Mouse (Mus musculus) spleen, adult 18-20 months (tissue): ENCODE data around the gene Rpl22.

ENCODE experiments used
- DNase-seq, 2 experiments: peaks; one replicate each; pipeline ENCODE4 v3.0.0; 2022; ENCODE audit warnings: mixed read lengths in 2 of 2

The Rpl22 gene

DNA sequence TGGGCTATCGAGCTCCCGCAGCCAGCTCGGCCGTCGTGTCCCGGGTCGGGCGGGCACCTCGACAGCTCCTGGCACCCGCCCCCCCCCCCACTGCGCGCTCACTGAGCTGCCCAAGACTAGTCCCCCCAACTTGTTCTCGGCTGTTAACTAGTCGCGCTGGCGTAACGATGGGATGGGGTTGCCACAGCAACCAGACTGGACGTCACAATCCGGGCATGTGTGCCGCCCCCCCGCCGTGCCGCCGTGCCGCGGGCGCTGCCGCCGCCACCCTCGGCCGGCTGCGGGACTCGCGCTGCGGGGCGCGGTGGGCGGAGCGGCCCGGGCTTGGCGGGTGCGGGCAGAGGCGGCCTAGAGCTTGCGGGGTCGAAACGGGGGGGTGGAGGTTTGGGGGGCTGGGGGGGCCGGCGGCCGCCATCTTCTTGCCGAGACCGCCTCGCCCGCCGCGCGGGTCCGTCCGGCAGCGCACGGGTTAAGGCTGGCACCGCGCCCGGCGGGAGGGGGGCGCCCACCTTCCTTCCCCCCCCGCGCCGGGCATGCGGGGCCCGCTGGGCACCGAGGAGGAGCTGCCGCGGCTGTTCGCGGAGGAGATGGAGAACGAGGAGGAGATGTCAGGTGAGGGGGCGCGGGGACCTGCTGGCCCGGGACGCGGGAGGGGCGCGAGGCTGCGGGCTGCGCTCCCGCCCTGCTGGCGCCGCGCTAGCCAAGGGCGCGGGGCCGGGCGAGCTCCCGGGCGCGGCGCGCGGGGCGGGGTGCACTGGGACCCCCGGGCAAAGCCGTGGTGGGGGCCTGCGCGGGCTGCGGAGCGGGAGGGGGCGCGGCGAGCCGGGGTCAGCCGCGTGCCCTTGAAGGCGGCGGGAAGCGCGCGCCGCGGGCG is 13.1 kb downstream of the Rpl22 start, which contains the start of gene Chd5:
Chd5 (plus strand) TSS at position 233 of the 874 bp plus-strand sequence.
- DNase-seq, result no peak

DNA sequence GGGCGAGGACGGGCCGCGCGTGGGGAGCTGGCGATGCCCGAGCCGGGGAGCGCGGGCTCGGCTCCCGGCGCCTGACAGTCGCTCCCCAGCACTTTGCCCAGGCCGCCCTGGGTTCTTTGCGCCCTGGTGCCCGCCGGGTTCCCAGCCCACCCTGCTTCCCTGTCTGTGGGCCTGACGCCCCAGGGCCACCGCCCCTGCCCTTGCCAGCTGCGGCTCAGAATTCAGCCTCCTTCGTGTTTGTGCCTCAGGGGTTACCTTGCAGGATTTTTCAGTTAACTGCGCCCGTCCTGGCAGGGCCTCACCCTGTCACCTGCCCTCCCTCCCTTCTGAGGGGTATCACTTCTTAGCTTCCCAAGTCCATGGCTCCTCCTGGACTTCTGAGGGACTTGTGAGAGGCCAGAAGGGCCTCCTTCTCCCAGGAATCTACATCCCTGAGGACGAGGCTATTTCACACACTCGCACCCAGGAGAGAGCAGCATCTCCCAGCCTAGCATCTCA is 13.8 kb downstream of the Rpl22 start:
- DNase-seq, result no peak

DNA sequence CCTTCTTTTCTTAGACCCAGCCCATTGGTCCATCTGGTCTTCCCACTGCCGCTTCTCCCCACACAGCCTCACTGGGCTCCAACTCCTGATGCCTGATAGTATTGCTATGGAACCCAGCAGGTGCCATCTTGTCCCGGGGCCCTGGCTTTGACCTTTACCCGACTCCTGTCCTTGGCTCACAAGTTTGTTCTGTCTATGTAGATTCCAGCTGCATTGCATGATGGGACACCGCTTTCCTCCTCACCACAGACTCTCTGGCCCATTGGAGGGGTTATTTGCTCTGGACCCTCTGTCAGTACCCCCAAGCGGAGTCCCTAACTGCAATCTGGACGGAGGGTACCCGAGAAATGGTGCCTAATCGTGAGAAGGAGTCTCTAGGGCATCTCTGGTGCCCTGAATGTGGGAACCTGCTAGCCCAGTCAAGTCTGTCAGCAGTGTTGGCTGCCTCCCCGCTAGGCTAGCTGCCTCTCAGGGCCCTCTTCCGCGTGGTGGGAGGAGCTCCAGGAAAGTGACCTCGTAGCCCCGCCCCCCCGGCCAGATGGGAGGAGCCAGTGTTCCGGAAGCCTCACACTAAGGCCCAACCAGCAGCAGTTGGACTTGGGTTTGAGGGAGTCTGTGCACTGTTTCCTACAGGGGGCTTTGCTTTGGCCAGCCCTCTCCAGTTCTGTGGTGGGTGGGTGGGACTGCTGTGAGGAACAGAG is 15.2 kb downstream of the Rpl22 start:
- no peak for DNase-seq

DNA sequence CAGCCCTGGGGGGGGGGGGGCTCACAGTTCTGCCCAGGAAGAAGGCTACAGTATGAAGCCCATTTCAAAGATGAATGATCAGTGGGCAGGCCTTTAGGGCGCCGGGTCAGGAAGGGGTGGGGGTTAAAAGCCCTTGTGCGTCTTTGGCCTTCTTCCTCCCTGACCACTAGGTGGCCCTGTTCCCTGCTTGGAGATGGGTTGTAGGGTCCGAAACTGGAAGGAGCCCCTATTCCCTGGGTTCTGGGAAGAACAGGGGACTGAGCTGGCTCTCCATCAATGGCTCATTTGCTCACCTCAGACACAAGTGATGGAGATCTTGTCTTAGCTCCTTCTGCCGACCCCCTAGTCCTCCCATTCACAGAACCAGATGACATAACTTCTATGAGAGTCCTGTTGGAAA is 17.8 kb downstream of the Rpl22 start:
- no peak for DNase-seq

DNA sequence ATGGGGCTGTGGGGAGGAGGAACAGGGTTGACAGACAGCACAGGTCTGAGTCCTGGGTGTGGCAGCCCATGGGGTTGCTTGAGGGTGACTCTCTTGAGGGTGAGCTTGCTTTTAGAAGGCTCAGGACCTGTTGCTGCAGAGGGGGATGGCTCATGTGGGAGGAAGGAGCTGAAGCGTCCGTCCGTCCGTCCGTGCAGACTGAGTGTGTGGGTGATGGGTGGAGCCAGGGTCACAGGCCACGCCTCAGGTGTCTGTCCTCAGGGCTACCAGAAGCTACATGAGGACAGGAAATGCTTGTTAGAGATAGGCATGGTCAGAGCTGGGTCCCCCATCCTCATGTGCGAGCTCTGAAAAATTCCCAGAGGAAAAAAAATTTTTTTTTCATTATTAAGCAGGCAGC is 19.1 kb downstream of the Rpl22 start:
- DNase-seq, result no peak

DNA sequence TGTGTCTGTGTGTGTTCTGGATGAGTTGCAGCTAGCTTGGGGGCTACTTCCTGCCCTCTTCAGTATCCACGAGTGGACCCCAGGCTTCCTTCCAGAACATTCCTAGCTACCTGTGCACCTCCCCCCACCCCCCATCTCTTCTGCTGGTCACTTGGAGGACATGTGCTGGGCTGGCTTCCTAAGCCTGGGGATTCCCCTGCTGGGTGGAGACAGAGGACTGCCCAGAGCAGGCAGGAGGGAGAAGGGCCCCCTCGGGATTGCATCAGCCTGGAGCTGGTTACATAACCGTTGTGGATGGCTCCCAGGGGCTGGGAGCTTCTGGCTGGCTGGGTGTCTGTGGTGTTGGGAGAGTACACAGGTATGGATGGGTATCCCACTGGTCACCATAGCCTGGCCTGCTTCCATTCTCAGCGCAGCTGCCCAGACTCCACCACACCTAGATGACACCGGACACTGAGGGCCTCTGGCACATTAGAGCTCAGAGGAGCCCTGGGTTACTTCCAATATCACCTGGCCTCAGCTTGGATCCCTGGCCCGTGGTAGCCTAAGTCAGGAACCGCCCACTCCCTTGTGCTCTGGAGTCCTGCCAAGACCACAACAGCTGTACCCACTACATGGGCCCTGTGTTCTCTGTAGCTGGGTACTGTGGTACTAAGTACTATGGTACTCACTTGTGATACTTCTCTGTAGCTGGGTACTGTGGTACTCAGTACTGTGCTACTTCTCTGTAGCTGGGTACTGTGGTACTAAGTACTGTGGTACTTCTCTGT is 19.8 kb downstream of the Rpl22 start:
- DNase-seq, result no peak

DNA sequence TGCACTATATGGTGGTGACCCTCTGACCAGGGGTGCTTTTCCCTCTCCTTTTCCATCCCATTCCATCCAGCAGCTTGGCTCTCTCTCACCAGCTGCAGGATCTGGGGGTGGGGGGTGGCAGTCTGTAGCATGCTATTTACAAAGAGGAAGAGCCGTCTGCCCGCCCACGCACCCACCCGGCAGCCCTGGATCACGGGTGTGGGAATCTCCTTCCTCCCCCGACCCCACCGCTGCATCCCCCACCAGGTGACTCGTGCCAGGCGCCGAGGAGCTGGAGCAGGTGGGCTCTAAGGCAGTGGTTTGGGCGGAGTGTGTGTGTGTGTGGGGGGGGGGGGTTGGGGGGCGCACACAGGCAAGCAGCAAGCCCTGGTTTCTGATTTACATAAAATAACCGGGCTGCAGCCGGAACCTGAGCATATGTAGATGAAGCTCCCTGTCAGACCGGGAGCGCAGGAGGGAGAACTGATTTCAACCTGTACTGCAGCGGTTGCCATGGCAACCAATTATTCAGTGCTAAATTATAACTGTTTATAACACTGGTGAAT is 24.4 kb downstream of the Rpl22 start:
- no peak for DNase-seq

DNA sequence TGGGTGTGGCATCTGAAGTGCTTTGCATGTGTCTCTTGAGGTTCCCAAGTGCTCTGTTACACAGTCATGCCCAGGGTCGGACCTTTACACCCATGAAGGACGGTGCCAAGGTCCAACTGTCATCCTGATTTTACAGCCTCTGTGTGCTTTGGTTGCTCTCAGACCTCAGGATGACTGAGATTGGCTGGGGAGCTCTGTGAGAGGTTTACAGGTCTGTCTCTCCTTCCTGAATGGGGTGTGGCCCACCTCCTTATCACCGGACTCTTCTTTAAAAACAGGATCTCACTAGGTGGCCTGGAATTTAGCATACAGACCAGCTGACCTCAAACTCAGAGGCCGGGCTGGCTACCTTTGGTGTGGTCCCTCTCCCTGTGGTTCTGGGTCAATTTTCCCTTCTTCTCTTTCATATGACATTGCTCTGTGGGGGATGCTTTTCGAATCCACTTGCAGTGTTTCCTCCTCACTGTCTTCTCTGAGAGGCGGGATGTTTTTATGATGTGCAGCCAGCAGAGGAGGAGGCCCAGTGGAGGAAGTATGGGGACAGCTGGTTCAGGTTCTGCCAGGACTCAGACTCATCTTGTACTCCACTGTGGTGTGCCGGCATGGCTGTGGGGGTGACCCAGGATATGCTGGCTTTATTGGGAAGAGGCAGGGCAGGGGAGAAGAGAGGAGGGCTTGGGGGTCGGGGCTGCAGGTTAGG is 25.3 kb downstream of the Rpl22 start:
- no peak for DNase-seq

DNA sequence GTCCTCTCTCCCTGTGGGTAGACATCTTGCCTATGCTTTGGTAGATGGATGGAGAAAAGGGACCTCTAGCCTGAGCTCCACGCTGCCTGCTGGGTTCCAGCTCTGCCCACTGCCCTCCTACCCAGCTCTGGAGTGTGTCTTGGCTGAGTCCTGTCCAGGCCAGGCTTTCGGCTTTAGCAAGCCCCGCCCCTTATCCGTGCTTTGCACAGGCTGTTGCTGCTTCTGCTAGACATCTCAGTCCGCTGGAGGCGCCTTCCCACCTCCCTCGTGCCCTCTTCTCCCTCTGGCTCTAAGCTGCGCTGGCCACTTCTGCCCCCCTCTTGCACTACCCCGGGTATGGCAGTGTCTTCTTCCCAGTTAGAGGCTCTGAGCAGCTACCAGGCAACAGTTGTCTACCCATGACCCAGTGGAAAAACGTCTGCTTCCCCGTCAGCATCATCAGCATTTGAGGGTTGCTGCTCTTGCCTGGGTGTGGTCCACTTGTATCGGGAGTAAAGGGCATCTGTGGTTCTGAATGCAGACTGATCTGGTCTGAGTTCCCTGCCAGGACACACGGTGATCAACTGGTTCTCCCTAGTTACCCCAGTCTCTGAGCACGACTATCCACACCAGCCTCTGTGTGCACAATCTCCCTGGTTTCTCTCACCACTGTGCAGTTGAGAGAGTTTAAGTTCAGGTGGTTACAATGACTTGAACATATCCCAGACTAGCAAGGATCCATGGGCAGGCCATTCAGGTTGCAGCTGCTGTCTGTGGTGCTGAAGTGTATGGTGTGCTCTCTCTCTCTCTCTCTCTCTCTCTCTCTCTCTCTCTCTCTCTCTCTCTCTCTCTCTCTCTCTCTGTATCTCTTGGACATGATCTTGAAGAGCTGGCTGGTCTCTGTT is 26.1 kb downstream of the Rpl22 start:
- no peak for DNase-seq

DNA sequence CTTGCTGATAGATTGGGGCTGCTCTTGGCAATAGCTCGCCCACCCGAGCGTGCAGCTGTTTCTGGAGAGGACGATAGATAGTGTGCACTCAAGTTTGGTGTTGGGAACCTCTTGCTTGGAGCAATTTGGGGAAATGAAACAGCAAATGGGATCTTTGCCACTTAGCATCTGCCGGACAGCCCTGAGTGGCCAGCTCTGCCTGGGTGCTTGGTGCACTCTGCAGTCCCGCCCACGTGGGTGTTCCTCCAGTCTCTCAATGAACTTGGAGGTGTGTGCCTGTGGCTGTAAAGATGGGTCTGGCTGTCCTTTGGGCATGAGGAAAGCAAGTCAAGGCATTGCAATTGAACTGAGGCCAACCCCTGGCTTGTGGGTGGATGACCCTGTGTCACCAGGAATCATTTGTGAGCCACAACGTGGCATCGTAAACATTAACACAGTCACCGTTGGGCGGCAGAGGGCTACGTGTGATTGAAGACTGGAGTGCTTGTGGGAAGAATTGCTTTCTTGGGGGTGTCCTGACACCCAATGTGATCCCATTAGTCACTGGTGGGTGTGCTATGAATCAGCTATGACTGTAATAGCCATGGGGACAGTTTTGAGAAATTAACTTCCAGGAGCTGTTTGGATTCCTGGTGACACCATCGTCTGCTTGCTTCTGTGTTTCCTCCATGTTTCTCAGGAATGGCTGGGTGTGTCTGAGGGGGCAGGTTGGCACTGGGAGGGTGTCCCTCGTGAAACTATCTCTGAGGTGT is 28.5 kb downstream of the Rpl22 start:
- DNase-seq, result no peak

DNA sequence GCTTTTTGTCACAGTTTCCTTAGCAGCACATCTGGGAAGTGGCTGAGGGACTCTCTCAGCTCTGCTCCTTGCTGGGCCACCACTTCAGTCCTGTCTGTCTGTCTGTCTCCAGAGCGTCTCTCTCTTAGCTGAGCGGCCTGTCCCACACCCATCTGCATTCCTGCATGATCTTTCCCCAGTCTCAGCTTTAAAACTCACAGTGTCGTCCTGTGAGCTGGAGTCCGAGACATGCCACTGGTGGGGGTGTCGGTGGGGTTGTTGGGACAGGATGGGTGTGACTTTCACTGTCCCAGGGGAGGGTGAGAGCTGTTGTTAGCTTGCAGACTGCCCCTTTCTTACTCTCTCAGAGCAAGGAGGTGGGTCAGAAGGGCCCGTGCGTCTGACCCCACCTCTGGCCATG is 30.1 kb downstream of the Rpl22 start:
- no peak for DNase-seq

DNA sequence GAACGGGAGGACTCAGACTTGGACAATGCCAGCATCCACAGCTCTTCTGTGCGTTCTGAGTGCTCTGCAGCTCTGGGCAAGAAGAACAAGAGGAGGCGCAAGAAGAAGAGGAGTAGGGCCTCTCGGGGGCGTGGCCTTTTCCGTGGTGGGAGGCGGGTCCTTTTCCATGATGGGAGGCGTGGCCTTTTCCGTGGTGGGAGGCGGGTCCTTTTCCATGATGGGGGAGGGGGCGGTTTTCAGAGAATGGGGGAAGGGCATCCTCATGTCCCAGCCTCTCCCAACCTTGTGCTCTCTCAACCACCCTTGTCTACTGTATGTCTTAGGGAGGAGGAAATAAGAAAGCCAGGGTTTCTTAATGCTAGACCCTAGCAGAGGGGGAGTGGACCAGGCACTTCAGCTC is 34.2 kb downstream of the Rpl22 start:
- no peak for DNase-seq

DNA sequence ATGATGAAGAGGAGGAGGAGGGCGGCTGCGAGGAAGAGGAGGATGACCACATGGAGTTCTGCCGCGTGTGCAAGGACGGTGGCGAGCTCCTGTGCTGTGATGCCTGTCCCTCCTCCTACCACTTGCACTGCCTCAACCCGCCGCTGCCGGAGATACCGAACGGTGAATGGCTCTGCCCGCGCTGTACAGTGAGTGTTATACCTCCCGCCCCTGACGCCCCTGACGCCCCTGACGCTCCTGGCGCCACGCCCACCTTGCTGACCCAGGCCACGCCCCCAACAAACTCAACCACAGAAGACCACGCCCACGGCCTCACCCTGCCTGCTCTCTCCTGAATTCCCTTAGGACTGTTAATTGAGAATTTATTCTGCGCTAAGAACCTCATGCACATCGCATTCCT is 35.3 kb downstream of the Rpl22 start:
- DNase-seq, result peak in 1 of 2 experiments; percentile 24

DNA sequence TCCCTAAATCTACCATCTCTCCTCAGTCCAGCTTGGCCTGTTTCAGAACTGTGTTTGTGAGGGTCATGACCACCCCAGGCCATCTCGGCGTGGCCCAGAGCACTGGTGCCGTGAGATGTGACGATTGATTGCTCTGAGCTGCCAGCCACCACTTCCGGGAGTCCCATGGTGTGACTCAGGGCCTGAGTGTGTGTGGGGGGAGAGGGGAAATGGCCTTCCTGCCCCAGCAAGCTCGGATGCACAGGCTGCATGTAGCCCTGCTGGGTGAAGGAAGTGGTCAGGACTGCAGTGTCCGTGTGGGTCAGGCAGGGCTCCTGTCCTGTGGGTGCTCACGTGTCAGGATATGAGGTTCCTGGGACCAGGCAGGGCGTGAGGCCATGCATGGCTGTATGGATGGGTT is 36.6 kb downstream of the Rpl22 start:
- DNase-seq, result no peak

DNA sequence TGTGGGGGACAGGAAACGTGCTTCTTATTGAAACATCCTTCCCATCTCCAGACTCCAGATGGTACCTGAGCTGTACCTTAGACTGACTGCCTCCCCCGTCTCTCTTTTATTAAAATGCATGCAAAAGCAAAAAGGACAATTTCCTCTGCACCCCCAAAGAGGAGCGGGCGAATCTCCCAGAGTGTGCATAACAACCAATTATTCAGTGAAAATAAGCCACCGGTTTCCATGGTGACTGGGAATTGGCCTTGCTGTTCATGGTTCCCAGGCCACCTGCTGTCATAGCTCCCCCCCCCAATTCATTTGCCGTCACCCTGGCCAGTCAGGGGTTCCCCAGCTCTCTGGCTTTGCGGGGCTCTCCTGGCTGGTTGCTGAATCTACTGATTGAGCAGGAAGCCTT is 39.7 kb downstream of the Rpl22 start:
- DNase-seq, result no peak

DNA sequence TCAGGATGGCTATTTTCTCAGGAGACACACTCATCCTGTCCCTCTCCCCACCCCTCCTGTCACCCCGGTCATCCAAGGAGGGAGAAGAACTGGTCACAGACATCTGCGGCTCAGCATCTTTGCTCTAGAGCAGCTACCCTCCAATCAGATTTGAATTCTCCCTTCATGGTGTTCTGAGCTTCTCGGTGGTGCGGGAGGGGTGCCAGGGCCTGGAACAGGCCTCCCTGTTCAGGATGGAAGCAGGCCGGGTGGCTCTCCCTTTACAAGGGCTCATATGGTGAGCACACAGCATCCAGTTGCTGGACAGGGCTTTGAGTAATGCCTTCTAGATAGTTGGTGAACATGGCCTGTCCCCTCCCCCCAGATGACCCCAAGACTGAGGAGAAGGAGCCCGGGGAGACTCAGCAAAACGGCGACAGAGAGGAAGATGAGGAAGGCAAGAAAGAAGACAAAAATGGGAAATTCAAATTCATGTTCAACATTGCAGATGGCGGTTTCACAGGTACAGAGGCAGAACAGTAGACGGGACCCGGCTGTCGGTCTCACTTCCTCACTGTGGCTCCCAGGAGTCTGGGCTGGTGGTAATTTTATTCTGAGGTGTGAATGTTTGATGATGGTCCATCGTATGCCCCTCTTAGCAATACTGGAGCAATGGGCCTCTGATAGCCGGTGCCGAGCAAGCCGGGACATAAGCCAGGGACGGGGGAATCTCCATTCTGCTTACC is 57.1 kb downstream of the Rpl22 start:
- no peak for DNase-seq
